Mouse (Mus musculus): ENCODE results near the gene Mrpl58.

Gene Mrpl58

DNA sequence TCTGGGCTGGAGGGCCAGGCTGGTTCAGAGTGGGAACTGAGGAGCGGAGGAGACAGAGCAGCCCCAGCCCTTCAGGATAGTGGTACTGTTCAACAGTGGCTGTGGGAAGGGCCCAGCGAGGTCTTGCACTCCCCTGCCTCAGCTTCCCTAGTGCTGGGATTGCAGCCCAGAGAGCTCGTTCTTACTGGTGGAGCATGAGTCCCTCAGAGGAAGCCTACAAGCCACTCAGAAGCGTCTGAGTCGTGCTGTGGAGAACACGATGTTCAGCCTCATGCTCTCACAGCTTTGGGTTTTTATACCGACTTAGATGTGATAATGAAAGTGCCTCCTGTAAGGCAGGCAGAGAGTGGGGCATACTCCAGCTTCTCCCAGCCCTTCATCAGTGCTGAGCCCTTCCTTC, 21.1 kb downstream of the Mrpl58 start:
- no peak for DNase-seq (ENCODE audit: low read depth, low spot score)

DNA sequence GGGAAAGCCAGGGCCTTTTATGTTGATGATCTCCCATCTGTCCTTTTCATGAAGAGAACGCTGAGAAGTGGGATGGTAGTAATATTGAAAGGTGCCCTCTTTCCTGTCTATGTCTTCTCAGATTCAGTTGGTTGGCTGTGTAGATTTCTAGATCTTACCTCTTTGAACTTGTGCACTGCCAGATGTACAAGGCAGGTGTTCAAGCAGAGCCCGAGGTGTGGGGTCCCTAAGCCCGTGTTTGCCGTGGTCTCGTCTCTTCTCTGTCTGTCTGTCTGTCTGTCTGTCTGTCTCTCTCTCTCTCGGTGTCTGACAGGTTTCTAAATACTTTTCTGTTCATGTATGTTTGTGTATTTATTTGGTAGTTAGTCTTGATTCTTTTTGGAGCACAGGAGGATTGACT, 22.1 kb downstream of the Mrpl58 start:
- no peak for DNase-seq (ENCODE audit: low read depth, low spot score)

DNA sequence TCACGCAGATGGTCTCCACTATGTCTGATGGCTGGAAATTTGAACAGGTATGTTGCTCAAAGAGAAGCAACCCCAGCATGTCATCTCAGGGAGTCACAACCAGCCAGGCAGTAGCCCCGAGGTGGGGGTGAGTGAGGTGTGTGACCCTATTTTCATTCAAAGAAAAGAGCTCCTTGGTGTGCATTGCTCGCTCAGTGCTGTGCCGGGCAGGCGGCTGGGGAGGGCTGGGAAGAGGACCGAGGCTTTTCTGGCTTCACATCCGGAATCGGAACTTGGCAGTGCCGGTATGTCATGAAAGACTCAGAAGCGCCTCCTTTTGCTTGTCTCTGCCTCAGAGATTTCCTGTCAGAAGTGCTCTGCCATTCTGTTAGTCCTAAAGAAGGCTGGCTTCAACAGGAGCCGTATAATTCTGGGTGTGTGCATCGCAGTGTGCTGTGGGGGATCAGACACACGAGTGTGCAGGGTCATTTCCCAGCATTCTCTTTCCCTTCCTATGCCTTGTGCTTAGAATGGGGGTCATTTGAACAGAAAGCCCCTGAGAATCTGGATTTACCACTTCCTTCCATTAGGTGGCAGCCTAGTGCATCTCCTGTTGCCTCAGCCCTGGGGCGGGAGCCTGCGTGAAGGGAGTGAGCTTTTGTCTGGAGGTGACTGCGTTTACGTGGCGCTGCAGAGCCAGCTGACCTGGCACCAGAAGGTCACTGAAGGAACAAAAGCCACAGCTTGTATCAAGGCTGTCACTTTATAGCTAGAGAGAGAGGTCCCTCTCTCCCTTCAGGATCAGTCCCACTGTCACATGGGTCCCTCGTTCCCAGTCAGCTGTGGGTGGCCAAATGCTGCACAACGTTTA, 24.2 kb downstream of the Mrpl58 start:
- DNase-seq (ENCODE audit: low read depth, low spot score), result peak; percentile 94

- no peak for DNase-seq (ENCODE audit: low read depth, low spot score)
Observed at GRCm38 (mm10) chr11:115429307-115429706, 25.8 kb downstream of the Mrpl58 start.

- no peak for DNase-seq (ENCODE audit: low read depth, low spot score)
Observed at GRCm38 (mm10) chr11:115430561-115430960, 27.0 kb downstream of the Mrpl58 start.

DNA sequence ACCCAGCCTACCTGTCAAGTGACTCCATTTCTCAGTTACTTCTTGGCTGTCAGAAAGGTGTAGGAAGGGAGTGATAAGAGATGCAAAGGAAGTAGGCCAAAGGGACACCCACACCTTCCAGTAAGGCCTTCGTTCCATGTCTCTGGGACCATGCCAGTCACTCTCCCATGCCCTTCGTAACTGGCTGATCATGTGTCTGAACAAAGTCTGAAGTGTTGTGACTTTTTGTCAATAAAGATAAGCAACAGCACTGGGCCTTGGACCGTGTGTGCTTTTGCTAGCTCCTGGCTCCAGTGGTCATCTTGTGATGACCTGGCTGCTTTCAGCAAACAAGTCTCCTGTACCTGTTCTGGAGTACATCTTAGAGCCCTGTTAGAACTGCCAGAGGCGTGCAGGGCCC, 29.3 kb downstream of the Mrpl58 start:
- DNase-seq (ENCODE audit: low read depth, low spot score), result no peak

DNA sequence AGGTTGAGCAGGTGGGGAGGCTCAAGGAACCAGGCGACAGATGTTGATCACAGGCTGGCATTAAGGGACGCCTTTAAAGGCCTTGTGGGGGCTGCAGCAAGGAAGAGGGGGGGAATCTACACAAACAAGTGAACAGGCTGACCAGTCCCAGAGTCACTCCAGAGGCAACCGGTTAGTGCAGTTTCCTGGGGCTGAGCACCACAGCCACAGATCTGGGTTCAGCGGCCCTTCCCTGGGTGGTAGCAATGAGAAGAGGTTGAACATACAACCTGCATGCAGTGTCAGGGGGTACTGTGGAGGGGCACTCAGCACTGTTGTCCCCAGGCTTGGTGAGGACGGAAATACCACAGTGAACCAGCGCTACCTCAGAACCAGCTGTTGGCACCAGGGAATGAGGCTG, 29.8 kb downstream of the Mrpl58 start:
- DNase-seq (ENCODE audit: low read depth, low spot score), result no peak

GRCm38 (mm10) chr11:115435596-115436337, 32.2 kb downstream of the Mrpl58 start:
- DNase-seq (ENCODE audit: low read depth, low spot score), result peak; percentile 63

GRCm38 (mm10) chr11:115437571-115438122, 34.1 kb downstream of the Mrpl58 start:
- no peak for DNase-seq (ENCODE audit: low read depth, low spot score)

DNA sequence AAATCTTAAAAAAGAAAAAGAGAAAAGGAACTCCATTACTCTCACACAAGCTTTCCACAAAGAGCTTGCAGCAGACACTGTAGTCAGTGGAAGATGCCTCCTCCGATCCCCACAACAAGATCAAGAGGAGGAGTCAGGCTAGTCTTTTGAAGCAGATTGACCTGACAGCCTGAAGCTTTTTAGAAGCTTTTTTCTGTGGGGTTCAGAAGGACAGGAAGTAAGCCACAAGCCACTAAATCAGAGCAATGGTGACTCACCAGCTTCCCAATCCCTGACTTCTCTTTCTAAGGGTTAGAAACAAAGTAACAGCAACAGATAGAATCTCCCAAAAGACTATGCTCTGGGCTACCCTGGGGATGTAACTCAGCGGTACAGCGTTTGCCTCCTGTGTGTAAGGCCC, 35.8 kb downstream of the Mrpl58 start:
- no peak for DNase-seq (ENCODE audit: low read depth, low spot score)

DNA sequence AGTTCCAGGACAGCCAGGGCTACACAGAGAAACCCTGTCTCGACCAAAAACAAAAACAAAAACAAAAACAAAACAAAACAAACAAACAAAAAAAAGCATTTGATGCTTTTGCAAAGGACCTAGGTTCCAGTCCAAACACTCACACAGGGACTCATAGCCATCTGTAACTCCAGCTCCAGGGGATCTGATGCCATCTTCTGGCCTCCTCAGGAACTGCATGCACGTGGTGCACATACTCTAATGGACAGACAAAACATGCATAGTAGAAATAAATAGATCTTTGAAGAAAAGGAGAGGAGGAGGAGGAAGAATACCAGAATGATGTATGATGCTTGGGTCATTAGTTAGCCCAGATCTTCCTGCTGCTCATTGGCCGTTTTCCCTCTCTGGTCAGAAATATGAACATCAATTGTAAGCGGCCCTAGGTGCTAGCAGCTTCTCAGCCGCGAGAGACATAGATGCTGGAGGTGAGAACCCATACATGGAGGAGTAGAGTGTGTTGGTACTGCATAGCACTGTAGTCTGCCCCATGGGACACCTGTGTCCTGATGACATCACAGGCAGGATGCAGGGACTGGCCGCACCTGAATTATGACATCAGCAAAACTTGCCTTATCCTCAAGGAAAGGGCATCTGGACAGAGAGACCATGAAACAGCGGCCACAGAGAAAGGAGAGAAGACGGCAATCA, 36.5 kb downstream of the Mrpl58 start, which contains the start of gene Trim80:
Gene Trim80, plus strand, starts transcription at position 640 of the 690 bp plus-strand sequence.
- peak; percentile 83 for DNase-seq (ENCODE audit: low read depth, low spot score)

DNA sequence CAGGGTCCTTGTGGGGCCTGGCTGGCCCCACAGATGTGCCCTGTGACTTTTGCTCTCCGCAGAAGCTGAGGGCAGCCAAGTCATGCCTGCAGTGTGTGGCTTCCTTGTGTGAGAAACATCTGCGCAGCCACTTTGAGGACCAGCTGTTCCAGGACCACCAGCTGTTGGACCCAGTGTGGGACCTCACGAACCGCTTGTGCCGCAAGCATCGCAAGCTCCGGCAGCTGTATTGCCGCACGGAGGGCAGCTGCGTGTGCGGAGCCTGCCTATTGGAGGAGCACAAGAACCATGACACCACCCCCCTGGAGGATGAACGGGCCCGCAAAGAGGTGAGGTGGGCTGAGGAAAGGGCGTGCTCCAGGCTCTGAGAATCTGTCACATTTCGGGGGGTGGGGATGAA, 37.9 kb downstream of the Mrpl58 start:
- peak; percentile 74 for DNase-seq (ENCODE audit: low read depth, low spot score)

DNA sequence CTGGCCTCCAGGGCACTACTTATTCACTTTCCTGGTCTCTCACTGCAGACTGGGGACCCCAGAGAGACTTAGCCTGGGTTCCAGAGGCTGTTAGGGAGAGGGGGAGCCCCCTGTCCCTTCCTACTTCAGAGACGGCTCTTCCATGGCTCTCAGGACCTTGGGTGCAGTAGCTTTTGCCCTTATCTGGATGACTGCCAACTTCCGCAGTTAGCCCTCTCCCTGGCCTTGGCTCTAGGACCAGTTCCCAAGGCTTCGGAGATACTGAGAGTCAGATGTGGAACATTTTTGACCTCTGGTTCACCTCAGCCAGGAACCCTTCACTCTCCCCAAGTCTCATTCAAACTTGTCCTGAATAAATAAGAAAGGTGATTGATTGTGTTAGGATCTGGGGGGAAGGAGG, 43.4 kb downstream of the Mrpl58 start:
- DNase-seq (ENCODE audit: low read depth, low spot score), result no peak

DNA sequence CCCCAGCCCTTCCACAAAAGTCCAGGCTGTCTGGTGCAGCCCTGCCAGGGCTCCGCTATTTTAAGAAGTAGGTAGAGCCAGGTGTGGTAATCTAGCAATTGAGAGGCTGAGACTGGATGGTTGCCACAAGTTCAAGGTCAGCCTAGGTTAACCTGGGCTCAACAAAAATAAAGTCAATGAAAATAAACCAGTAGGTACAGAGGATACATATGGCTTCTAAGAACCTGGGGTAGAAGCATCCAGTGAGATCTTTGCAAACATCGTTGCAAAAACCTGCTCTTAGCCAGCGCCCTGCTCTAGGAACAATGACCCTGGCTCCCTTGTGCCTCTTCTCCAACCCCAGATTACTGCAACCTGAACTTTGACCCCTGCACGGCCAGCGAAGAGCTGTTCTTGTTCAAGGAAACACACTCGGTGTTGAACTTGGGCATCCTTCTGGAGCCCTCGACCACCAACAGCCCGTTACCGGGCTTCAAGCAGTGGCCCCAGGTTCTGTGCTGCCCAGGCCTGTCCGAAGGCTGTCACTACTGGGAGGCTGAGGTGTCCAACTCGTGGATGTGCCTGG, 43.9 kb downstream of the Mrpl58 start:
- DNase-seq (ENCODE audit: low read depth, low spot score), result no peak

GRCm38 (mm10) chr11:115448075-115448474, 44.5 kb downstream of the Mrpl58 start:
- no peak for DNase-seq (ENCODE audit: low read depth, low spot score)

GRCm38 (mm10) chr11:115448998-115449397, 45.4 kb downstream of the Mrpl58 start:
- no peak for DNase-seq (ENCODE audit: low read depth, low spot score)

- no peak for DNase-seq (ENCODE audit: low read depth, low spot score)
Observed at GRCm38 (mm10) chr11:115450176-115450575, 46.6 kb downstream of the Mrpl58 start.

DNA sequence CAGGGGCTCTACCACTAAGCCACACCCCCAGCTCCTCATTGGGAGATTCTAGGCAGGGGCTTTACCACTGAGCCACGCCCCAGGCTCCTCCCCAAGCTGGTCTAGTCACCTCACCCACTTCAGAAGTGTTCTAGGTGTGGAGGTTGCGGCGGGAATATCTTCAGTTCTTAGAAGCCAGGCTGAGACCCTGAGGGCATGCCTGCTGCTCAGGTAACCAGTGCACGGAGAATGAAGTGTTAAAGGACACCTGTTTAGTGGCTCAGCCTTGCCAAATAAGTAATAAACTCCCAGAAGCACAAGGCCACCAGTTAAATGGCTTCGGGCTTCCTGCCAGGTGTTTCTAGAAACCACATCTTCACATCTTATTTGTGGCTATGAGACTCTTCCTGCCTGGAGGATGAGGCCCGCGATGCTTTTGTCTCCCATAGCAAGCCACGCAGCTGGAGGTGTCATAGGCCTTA, 48.3 kb downstream of the Mrpl58 start:
- DNase-seq (ENCODE audit: low read depth, low spot score), result peak; percentile 60

- DNase-seq (ENCODE audit: low read depth, low spot score), result no peak
Observed at GRCm38 (mm10) chr11:115452281-115452860, 48.8 kb downstream of the Mrpl58 start.

GRCm38 (mm10) chr11:115453306-115453705, 49.8 kb downstream of the Mrpl58 start:
- DNase-seq (ENCODE audit: low read depth, low spot score), result no peak

- peak; percentile 72 for DNase-seq (ENCODE audit: low read depth, low spot score)
Observed at GRCm38 (mm10) chr11:115454822-115455221, 51.3 kb downstream of the Mrpl58 start.

All from ZHBTc4 (cell line).